Mouse (Mus musculus) heart, postnatal 0 days (tissue): ENCODE measurements at regions not wholly inside any gene's neighbourhood (a gene's known extent, or its start where the extent isn't known, plus 50 kb on each side); places are given as distances from the start of the nearest gene placed in this dataset.

ENCODE experiments used
- ATAC-seq: fragments of 200-750 bp; cut with Nextera tagmentation; 2 replicates; pipeline ENCODE4 v1.8.0; 2017; ENCODE audit warnings: low read depth, moderate number of reproducible peaks, moderate library complexity; ENCODE audit not compliant: insufficient read depth
- DNase-seq: peaks from one replicate; pipeline ENCODE4 v3.0.0-alpha.2; 2016; ENCODE audit warnings: low spot score
- H3K27ac ChIP-seq: fragments of 300-500 bp; sonication (generic); 2 replicates; pipeline ENCODE4 v1.5.1; 2014; ENCODE audit warnings: low read depth, mild to moderate bottlenecking
- H3K27me3 ChIP-seq: fragments of 300-500 bp; sonication (generic); 2 replicates; pipeline ENCODE4 v1.6.1; 2014; ENCODE audit warnings: low read length, mixed read lengths; ENCODE audit not compliant: control insufficient read depth, insufficient read depth
- H3K36me3 ChIP-seq: fragments of 300-500 bp; sonication (generic); replicated peaks from 2 replicates; pipeline ENCODE4 v1.6.1; 2014; ENCODE audit warnings: low read length, mixed read lengths; ENCODE audit not compliant: control insufficient read depth, insufficient read depth
- H3K4me1 ChIP-seq: fragments of 300-500 bp; sonication (generic); 2 replicates; pipeline ENCODE4 v1.6.1; 2014; ENCODE audit warnings: antibody characterized with exemption; ENCODE audit not compliant: control insufficient read depth, insufficient read depth
- H3K4me2 ChIP-seq: fragments of 300-500 bp; sonication (generic); 2 replicates; pipeline ENCODE4 v1.6.1; 2014; ENCODE audit warnings: low read depth, mild to moderate bottlenecking, low read length, moderate library complexity
- H3K4me3 ChIP-seq: fragments of 300-500 bp; sonication (generic); 2 replicates; pipeline ENCODE4 v1.5.1; 2014; ENCODE audit warnings: low read depth, low read length
- H3K9ac ChIP-seq: fragments of 300-500 bp; sonication (generic); replicated peaks from 2 replicates; pipeline ENCODE4 v1.6.1; 2014; ENCODE audit warnings: low read depth, low read length, mixed read lengths
- H3K9me3 ChIP-seq: fragments of 300-500 bp; sonication (generic); replicated peaks from 2 replicates; pipeline ENCODE4 v1.6.1; 2016; ENCODE audit warnings: low read length; ENCODE audit not compliant: control insufficient read depth
- CTCF ChIP-seq: IDR thresholded peaks from 2 replicates; pipeline ENCODE4 v1.5.1; 2016; ENCODE audit warnings: antibody characterized with exemption, control low read depth, low read depth
- EP300 ChIP-seq: IDR thresholded peaks from 2 replicates; pipeline ENCODE4 v1.6.1; 2016; ENCODE audit warnings: antibody characterized with exemption, low read depth
- WGBS: fragments of 180-500 bp; shearing (Covaris S2); extraction: QIAGEN DNeasy Blood & Tissue Kit; methylation state at CpG from one replicate; pipeline ENCODE4 v1.1.7; 2014; 5-methylcytosine and 5-hydroxymethylcytosine counted together

DNA sequence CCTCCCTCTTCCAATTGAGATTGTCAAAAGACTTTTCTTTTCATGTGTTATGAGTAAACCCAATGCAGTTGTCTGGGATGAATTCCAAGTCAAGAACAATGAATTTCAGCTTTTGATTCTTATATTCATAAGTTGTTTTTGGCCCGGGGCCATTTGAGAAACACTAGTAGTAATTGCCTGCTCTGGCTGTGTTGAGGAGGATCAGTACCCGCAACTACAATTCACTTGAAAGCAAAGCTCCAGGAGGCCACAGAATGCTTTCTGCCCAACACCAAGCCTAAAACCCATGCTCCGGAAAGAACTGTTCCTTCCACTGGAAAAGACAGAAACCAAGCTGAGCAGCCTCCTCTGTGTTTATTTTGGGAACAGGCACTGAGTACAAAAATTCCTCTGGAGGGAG, 174.1 kb upstream of the Mad2l1 start:
- H3K9me3 ChIP-seq, result no peaks in the 10 kb centered on the region
- peak overlapping the region; percentile 12; the same call in 1 of the 2 replicates for H3K4me2 ChIP-seq
- DNase-seq, result peak; percentile 46
- TF ChIP-seq EP300 (no peak), CTCF (no peak)
- H3K36me3 ChIP-seq, result no peaks in the 10 kb centered on the region
- peak overlapping the region; percentile 30; the same call in 1 of the 2 replicates for H3K27ac ChIP-seq
- 32% methylated on average over 3 of the region's 3 CpGs for WGBS
- H3K4me1 ChIP-seq, result peaks cover 12% of the 10 kb centered on the region
- no peak overlapping the region for H3K9ac ChIP-seq
- H3K4me3 ChIP-seq, result no peak overlapping the region
- H3K27me3 ChIP-seq, result no peaks in the 10 kb centered on the region
- no peak for ATAC-seq

DNA sequence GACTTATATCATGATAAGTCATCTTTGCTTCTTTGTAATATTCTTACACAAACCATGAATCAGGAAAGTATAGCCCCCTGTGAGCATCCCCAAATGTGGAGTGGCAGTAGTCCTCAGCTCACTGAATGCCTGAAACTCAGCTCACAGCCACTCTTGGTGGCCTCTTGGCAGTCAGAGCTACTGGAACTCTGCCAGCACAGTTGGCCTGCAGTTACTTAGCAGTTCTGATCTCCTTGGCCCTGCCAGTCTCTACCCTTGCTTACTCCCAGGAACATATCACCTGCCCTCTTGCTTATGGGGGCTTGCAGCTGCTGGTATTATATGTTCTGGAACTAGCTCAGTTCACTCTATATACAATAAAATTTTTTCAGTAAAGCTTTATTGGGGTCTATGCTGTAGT, 167.9 kb upstream of the Mad2l1 start:
- H3K4me1 ChIP-seq, result no peaks in the 10 kb centered on the region

DNA sequence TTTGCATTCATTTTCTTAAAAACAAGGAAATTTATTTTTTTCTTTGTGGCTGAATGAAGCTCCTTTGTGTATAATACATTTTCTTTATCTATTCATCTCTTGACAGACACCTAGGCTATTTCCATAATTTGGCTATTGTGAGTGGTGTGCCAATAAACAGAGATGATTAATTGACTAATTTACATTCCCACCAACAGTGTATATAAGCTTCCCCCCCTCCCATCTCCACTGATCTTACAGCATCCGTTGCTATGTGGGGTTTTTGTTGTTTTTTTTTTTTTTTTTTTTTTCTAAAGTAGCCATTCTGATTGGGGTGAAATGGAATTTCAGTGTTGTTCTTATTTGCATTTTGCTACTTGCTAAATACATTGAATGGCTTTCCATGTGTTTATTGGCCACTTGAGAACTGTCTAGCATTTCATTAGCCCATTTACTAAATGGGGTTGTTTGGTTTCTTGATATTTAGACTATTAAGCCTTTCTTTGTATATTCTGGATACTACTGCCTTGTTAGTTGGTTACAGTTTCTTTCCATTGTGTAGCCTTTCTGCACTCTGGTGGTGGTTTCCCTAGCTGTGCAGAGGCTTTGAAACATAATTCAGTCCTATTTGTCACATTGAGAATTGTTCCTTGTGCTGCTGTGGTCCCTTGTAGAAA, 153.8 kb upstream of the Mad2l1 start:
- 65% methylated on average over 1 of the region's 1 CpGs for WGBS
- ATAC-seq (no peak), DNase-seq (no peak)
- Histone ChIP-seq H3K9ac (no peak overlapping the region), H3K27me3 (no peaks in the 10 kb centered on the region), H3K4me2 (no peak overlapping the region), H3K27ac (no peak overlapping the region), H3K4me3 (no peak overlapping the region), H3K9me3 (no peaks in the 10 kb centered on the region), H3K36me3 (no peaks in the 10 kb centered on the region), H3K4me1 (no peaks in the 10 kb centered on the region)
- TF ChIP-seq EP300 (no peak), CTCF (peak; percentile 53)

More for the DNA sequence above, 167.9 kb upstream of the Mad2l1 start:
- ATAC-seq (peak; percentile 69), DNase-seq (peak; percentile 67)
- no peaks in the 10 kb centered on the region for H3K9me3 ChIP-seq
- no peak for TF ChIP-seq EP300
- no peak for TF ChIP-seq CTCF
- 0 out of 2 replicates have a peak overlapping the region, but pooled peaks have one; percentile 15 for H3K27ac ChIP-seq
- H3K9ac ChIP-seq, result no peak overlapping the region
- no peaks in the 10 kb centered on the region for H3K27me3 ChIP-seq
- H3K4me2 ChIP-seq, result no peak overlapping the region
- no peak overlapping the region for H3K4me3 ChIP-seq
- no peaks in the 10 kb centered on the region for H3K36me3 ChIP-seq

DNA sequence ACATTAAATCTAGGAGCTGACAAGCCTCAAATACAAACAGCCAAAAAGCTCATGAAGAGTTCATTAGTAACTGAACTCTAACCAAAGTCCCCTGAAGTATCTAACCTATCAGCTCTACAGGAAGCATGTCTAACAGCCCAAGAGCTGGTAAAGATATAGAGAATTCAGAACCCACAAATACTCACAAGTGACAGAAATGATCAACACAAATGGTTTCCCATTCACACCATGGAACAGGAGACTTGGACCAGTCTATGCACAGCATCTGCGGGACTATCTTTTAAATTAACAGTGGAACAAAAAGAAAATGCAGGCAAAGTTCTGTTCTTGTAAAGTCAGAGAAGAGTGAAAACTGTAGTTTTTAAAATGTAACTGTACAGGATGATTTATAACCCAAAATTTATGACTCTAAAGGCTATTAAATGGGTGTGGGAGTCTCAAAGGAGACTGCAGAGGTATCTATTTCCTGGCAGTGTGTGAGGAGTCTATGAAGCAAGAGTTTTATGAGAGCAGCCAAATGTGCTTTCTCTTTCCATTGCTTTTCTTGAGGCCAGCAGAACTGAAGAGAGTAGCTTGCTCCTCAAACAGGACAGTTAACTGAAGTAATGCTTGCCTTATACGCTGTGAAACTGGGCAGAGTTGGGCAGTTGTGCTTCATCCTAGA, 152.7 kb upstream of the Mad2l1 start:
- H3K4me3 ChIP-seq, result no peak overlapping the region
- no peak overlapping the region for H3K4me2 ChIP-seq
- no peaks in the 10 kb centered on the region for H3K4me1 ChIP-seq
- no peaks in the 10 kb centered on the region for H3K36me3 ChIP-seq
- TF ChIP-seq CTCF, result no peak
- no peak for TF ChIP-seq EP300
- no peak for DNase-seq
- H3K9ac ChIP-seq, result no peak overlapping the region
- 83% methylated on average over 2 of the region's 2 CpGs for whole genome bisulfite sequencing
- H3K27ac ChIP-seq, result no peak overlapping the region
- ATAC-seq, result no peak
- no peaks in the 10 kb centered on the region for H3K9me3 ChIP-seq
- no peaks in the 10 kb centered on the region for H3K27me3 ChIP-seq

DNA sequence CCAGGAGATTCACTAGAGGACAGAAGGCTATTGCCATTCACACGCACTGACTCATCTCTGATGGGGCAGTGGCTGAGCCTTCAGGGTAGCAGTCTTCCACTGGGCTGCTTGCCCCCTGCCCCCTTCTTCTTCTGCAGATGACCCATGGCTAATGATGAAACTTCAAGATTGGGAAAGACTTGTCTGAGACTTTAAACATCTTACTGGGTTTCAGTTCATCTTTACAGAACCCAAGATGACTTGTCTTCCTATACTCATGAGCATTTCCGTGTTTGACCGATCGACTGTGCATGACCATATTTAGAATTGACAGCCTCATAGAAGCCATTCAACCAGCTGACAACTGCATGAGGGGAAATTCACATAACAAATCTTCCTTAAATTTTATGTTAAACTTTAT, 140.0 kb upstream of the Mad2l1 start:
- no peaks in the 10 kb centered on the region for H3K36me3 ChIP-seq
- TF ChIP-seq EP300 (no peak), CTCF (no peak)
- 87% methylated on average over 4 of the region's 4 CpGs for WGBS
- no peak overlapping the region for H3K4me2 ChIP-seq
- ATAC-seq (no peak), DNase-seq (no peak)
- no peaks in the 10 kb centered on the region for H3K4me1 ChIP-seq
- no peaks in the 10 kb centered on the region for H3K9me3 ChIP-seq
- no peak overlapping the region for H3K9ac ChIP-seq
- no peaks in the 10 kb centered on the region for H3K27me3 ChIP-seq
- no peak overlapping the region for H3K4me3 ChIP-seq
- H3K27ac ChIP-seq, result no peak overlapping the region

DNA sequence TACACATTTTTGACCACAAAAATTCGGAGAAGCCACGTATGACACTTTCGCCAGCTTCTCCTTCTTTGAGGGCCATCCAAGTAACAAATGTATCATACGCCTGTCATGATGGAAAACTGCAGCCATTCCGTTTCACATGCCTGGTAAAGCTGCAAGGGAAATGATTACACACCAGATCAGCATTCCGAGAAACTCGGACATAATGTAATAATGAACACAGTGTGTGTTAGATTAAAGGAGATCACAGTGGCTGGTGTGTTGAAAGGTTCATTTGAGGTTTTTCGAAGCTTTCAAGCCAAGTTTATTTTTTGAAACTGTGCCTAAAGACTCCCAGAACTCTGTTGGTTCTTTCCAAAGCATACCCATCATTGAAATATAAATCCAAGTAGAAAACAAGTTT, 137.8 kb upstream of the Mad2l1 start:
- no peaks in the 10 kb centered on the region for H3K27me3 ChIP-seq
- TF ChIP-seq CTCF (no peak), EP300 (no peak)
- H3K9me3 ChIP-seq, result no peaks in the 10 kb centered on the region
- no peak overlapping the region for H3K27ac ChIP-seq
- ATAC-seq (no peak), DNase-seq (no peak)
- H3K9ac ChIP-seq, result no peak overlapping the region
- H3K4me2 ChIP-seq, result no peak overlapping the region
- no peak overlapping the region for H3K4me3 ChIP-seq
- 75% methylated on average over 8 of the region's 8 CpGs for WGBS
- peaks cover 3% of the 10 kb centered on the region; the same call in 1 of the 2 replicates for H3K4me1 ChIP-seq
- H3K36me3 ChIP-seq, result no peaks in the 10 kb centered on the region
